Mouse (Mus musculus) liver, embryonic 13.5 days (tissue): Measurements from ENCODE around the gene Celf1. TPM values are rescaled to one million over a fixed set of nuclear protein-coding genes. Genes with fewer than 3 reads are reported as not detected.
"Not testable (repeated sequence)": the region's sequence is repeated elsewhere in the genome, so short reads cannot be mapped to it uniquely, and the experiment has no call there.

Experiments used
- ATAC-seq: fragments of 200-750 bp; cut with Nextera tagmentation; 2 replicates; pipeline ENCODE4 v1.8.0; 2017; ENCODE audit warnings: low read depth, mild to moderate bottlenecking, moderate number of reproducible peaks, moderate library complexity
- DNase-seq: peaks from one replicate; pipeline ENCODE4 v3.0.0; 2022
- H3K27ac ChIP-seq: fragments of 300-500 bp; sonication (generic); 2 replicates; pipeline ENCODE4 v1.5.1; 2015; ENCODE audit warnings: moderate library complexity, mild to moderate bottlenecking, inconsistent platforms
- H3K27me3 ChIP-seq: fragments of 300-500 bp; sonication (generic); 2 replicates; pipeline ENCODE4 v1.6.1; 2015; ENCODE audit warnings: mild to moderate bottlenecking, inconsistent platforms
- H3K36me3 ChIP-seq: fragments of 300-500 bp; sonication (generic); 2 replicates; pipeline ENCODE4 v1.6.1; 2015; ENCODE audit warnings: mild to moderate bottlenecking, inconsistent platforms
- H3K4me1 ChIP-seq: fragments of 300-500 bp; sonication (generic); replicated peaks from 2 replicates; pipeline ENCODE4 v1.6.1; 2015; ENCODE audit warnings: inconsistent platforms
- H3K4me2 ChIP-seq: fragments of 300-500 bp; sonication (generic); 2 replicates; pipeline ENCODE4 v1.6.1; 2015; ENCODE audit warnings: inconsistent platforms, mild to moderate bottlenecking, moderate library complexity
- H3K4me3 ChIP-seq: fragments of 300-500 bp; sonication (generic); replicated peaks from 2 replicates; pipeline ENCODE4 v1.5.1; 2015; ENCODE audit warnings: mild to moderate bottlenecking, inconsistent platforms
- H3K9ac ChIP-seq: fragments of 300-500 bp; sonication (generic); 2 replicates; pipeline ENCODE4 v1.6.1; 2015; ENCODE audit warnings: mild to moderate bottlenecking, inconsistent platforms
- H3K9me3 ChIP-seq: fragments of 300-500 bp; sonication (generic); replicated peaks from 2 replicates; pipeline ENCODE4 v1.6.1; 2016; ENCODE audit warnings: inconsistent platforms
- WGBS: fragments of 180-500 bp; shearing (Covaris S2); methylation state at CpG from one replicate; pipeline ENCODE4 v1.1.7; 2015; ENCODE audit not compliant: insufficient replicate concordance; 5-methylcytosine and 5-hydroxymethylcytosine counted together
- polyA plus RNA-seq: library from polyadenylated mRNA; unstranded; fragments of >200 nt; fragmentation: Nextera tagmentation; extraction: Ambion mirVana; gene quantifications from 2 replicates; pipeline ENCODE4 v1.2.1, GENCODE M21; 2015

Celf1 gene
- polyA plus RNA-seq, 1 experiment from 2014 or later, result 54.9 TPM

DNA sequence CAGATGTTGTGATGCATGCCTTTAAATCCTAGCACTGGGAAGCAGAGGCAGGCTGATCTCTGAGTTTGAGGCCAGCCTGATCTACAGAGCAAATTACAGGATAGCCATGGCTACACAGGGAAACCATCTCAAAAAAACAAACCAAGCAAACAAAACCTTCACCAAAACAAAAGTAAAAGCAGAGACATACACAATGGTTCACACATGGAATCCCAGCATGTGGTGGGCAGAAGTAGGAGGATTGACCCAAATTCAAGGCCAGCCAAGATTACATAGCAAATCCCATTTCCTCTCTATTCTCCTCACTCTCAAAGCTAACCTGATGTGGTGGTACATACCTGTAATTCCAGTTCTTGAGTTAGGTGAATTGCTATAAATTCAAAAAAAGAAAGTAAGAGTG, 33.9 kb downstream of the Celf1 start:
- Histone ChIP-seq H3K27me3 (no peaks in the 10 kb centered on the region), H3K4me2 (no peak overlapping the region), H3K9ac (no peak overlapping the region), H3K4me3 (no peak overlapping the region), H3K36me3 (peaks cover 8% of the 10 kb centered on the region; the same call in 1 of the 2 replicates), H3K9me3 (no peaks in the 10 kb centered on the region), H3K4me1 (peaks cover 9% of the 10 kb centered on the region; the same call in 1 of the 2 replicates), H3K27ac (no peak overlapping the region)
- DNase-seq (no peak), ATAC-seq (no peak)

DNA sequence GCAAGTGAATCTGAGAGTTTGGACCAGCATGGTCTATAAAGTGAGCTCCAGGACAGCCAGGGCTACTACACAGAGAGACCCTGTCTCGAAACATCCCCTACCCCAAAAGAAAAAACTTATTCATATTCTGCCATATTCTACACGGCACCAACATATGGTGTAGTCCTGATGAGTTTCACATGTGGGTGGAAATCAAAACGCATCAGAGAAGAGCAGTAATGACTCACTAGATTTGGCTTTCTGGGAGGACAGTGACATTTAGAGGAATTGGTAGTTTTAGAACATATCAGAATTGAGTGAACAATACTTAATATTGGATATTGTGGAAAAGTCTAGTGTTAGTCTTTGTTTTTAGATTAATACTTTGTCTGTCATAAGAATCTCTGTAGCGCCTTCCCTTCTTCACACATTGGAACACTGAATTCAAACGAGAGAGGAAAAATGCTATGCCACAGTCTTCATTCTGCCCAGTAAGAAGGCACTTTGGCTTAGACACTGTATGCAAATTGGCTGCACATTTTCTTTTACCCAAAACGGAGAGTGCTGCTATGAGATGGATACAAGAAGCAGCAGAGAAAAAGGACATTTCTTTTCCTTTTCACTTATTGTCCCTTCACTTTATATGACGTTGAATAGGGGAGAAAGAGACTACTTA, 35.1 kb downstream of the Celf1 start:
- Histone ChIP-seq H3K9ac (no peak overlapping the region), H3K9me3 (no peaks in the 10 kb centered on the region), H3K4me1 (0 out of 2 replicates have a peak, but pooled peaks cover 3% of the 10 kb centered on the region), H3K36me3 (peaks cover 8% of the 10 kb centered on the region; the same call in 1 of the 2 replicates), H3K4me2 (no peak overlapping the region), H3K27me3 (no peaks in the 10 kb centered on the region), H3K4me3 (no peak overlapping the region), H3K27ac (no peak overlapping the region)
- no peak for DNase-seq
- 75% methylated on average over 7 of the region's 7 CpGs for WGBS
- no peak for ATAC-seq

DNA sequence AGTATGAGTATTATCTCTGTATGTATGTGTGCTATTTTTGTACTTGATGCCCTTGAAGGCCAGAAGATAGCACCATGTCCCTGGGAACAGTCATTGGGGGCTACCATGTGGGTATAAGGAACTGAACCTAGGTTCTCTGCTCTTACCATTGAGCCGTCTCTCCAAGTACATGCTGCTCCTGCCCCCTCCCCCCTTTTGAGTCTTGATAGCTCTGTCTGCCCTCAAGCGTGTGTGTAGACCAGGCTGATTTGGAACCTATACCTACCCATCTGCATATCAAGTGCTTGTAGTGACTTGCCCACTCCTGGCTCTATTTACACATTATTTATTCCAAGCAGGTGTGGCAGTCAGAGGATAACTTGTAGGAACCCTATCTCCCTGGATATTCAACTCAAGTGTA, 36.4 kb downstream of the Celf1 start:
- DNase-seq (no peak), ATAC-seq (no peak)
- no peak overlapping the region for H3K27ac ChIP-seq
- H3K4me3 ChIP-seq, result no peak overlapping the region
- H3K4me2 ChIP-seq, result no peak overlapping the region
- WGBS, result 58% methylated on average over 2 of the region's 2 CpGs
- H3K36me3 ChIP-seq, result peaks cover 8% of the 10 kb centered on the region; the same call in 1 of the 2 replicates
- H3K4me1 ChIP-seq, result no peaks in the 10 kb centered on the region
- no peaks in the 10 kb centered on the region for H3K9me3 ChIP-seq
- H3K27me3 ChIP-seq, result no peaks in the 10 kb centered on the region
- H3K9ac ChIP-seq, result no peak overlapping the region

DNA sequence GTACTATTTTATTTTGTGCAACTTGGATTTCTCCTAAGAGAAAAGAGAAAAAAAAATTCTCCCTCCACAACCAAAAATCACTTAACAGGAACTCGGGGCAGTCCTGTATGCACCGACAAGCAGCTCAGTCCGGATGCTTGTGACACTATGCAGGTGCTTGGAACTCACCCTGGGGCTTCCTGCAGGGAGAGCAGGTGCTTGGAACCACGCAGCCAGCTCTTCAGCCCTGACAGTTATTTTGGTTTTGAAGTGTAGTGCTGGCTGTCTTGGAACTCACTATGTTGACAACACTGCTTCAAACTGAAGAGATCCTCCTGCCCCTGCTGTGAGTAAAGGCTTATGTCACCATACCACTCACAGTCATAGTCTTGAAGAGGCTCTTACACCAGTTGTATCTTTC, 37.1 kb downstream of the Celf1 start:
- Histone ChIP-seq H3K9me3 (no peaks in the 10 kb centered on the region), H3K36me3 (peaks cover 8% of the 10 kb centered on the region; the same call in 1 of the 2 replicates), H3K4me3 (no peak overlapping the region), H3K27me3 (no peaks in the 10 kb centered on the region), H3K9ac (no peak overlapping the region), H3K4me2 (no peak overlapping the region), H3K27ac (no peak overlapping the region), H3K4me1 (0 out of 2 replicates have a peak, but pooled peaks cover 3% of the 10 kb centered on the region)
- 77% methylated on average over 4 of the region's 4 CpGs for WGBS
- no peak for ATAC-seq
- DNase-seq, result no peak

DNA sequence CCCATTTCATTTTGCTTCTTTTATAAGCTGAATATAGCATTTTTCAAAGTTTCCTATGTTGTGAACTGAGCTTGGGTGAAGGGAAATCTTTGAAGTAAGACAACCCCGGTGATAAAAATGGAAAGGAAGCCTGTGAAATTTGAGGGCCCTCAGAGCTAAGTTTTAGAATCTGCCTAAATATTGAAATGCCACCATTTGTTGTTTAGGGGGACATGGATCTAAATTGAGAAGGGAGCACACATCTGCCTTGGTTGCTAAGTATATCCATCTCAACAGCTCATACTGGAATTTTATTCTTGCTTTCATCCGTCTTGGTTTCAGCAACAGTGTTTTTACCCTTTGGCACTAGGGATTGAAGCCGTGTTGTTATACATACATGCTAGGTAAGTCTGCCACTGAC, 45.9 kb downstream of the Celf1 start:
- Histone ChIP-seq H3K4me1 (peaks cover 20% of the 10 kb centered on the region; the same call in 1 of the 2 replicates), H3K9ac (no peak overlapping the region), H3K27ac (no peak overlapping the region), H3K4me2 (no peak overlapping the region), H3K27me3 (no peaks in the 10 kb centered on the region), H3K4me3 (no peak overlapping the region), H3K36me3 (peaks cover 6% of the 10 kb centered on the region; the same call in 1 of the 2 replicates), H3K9me3 (no peaks in the 10 kb centered on the region)
- ATAC-seq (no peak), DNase-seq (no peak)
- 86% methylated on average over 3 of the region's 3 CpGs for WGBS

DNA sequence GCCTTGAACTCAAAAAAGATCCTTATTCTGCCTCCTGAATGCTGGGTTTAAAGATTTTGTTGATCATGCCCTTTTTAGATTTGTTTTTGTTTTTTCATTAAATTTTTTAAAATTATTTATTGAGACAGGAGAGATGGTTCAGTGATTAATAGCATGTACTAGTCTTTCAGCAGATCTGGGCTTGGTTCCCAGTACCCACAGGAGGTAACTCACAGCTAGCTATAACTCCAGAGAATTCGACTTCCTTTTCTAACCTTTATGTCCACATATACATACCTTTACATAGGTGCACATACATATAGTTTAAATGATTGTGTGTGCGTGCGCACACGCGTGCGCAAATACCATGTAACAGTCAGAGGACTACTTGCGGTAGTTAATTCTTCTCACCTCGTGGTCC, 68.4 kb downstream of the Celf1 start:
- no peaks in the 10 kb centered on the region for H3K27me3 ChIP-seq
- WGBS, result 96% methylated on average over 8 of the region's 8 CpGs
- H3K9ac ChIP-seq, result no peak overlapping the region
- DNase-seq (no peak), ATAC-seq (no peak)
- no peak overlapping the region for H3K4me2 ChIP-seq
- no peaks in the 10 kb centered on the region for H3K9me3 ChIP-seq
- no peaks in the 10 kb centered on the region for H3K4me1 ChIP-seq
- peaks cover 89% of the 10 kb centered on the region for H3K36me3 ChIP-seq
- no peak overlapping the region for H3K27ac ChIP-seq
- H3K4me3 ChIP-seq, result no peak overlapping the region

DNA sequence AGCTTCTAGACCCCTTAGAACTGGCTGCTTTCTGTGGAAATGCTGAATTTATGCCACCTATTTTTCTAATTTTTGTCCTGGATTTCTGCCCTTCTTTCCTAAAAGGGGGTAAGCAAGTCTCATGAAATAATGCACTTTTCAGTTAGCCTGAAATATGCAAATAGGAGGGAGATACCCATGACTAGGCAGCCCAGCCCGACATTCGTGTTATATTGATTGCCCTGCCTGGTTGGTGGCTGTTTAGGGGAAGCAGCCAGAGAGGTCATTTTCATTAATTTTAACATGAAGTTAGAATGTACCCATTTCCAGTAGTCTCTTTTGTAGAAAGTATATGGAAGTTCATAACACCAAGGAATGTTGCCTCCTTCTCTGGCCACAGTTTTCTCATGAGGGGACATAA, 73.7 kb downstream of the Celf1 start:
- no peak for DNase-seq
- H3K36me3 ChIP-seq, result peaks cover 91% of the 10 kb centered on the region
- no peak for ATAC-seq

DNA sequence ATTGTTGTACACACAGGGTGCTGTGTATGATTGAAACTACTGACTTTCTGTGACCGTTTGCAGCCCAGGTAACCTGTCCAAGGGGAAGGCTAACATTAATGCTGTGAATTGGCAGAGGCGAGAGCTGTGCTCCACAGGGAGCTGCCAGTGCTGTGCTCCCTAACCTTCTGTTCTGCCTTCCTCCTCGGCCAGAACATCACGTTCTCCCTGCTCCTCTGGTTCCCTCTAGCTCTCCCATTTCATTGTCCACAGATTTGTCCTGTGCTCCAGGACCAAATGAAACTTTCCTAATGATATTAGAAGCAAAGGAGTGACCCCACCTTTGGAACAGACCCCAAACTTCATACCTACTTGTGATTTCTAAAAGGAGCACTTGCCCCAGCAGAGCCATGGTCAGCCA, 75.2 kb downstream of the Celf1 start:
- Histone ChIP-seq H3K9ac (no peak overlapping the region), H3K36me3 (peaks cover 85% of the 10 kb centered on the region), H3K4me1 (peaks cover 11% of the 10 kb centered on the region), H3K4me3 (no peak overlapping the region), H3K27ac (peak overlapping the region; percentile 29; the same call in 1 of the 2 replicates), H3K4me2 (no peak overlapping the region), H3K27me3 (no peaks in the 10 kb centered on the region), H3K9me3 (no peaks in the 10 kb centered on the region)
- DNase-seq (no peak), ATAC-seq (no peak)
- 83% methylated on average over 4 of the region's 4 CpGs for WGBS

More for the DNA sequence above, 73.7 kb downstream of the Celf1 start:
- H3K27ac ChIP-seq, result no peak overlapping the region; the same call in 1 of the 2 replicates
- H3K4me1 ChIP-seq, result peaks cover 11% of the 10 kb centered on the region
- no peak overlapping the region for H3K4me3 ChIP-seq
- no peak overlapping the region for H3K4me2 ChIP-seq
- H3K9me3 ChIP-seq, result no peaks in the 10 kb centered on the region
- H3K27me3 ChIP-seq, result no peaks in the 10 kb centered on the region
- no peak overlapping the region for H3K9ac ChIP-seq
- 84% methylated on average over 2 of the region's 2 CpGs for WGBS

DNA sequence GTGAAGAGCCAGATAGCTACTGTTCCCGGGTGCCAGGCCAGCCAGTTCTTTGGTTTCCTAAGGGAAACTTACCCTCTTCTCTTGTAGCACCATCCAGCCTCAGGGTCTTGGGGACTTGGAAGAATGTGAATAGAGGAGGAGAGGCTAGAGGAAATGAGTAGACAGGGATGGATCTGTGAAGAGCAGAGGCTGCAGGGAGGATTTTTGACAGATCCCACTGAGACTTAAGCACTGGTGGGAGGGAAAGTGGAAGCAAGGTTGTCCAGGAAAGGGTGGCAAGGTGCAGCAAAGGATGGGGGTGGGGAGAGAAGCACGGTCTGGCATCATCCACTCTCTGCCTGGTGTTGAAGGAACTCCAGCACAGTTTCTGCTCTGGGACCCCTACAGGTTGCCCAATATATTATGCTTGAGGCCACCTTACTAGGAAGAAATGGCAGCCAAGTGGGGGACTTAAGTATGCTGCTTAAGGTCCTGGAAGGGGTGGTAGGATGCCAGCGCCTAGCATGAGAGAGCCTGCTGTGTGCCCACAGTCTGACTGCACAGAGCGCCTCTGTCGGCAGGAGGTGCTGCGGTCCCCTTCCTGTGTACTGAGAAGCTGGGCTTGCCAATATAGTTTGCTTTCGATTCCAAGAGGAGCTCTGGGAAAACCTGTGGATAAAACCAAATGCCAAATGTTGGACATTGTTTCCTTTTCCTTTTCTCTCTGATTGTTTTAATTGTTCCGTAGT, 78.0 kb downstream of the Celf1 start:
- 88% methylated on average over 8 of the region's 8 CpGs for WGBS
- ATAC-seq, result no peak
- Histone ChIP-seq H3K36me3 (peaks cover 81% of the 10 kb centered on the region), H3K9me3 (no peaks in the 10 kb centered on the region), H3K27me3 (no peaks in the 10 kb centered on the region), H3K27ac (no peak overlapping the region), H3K4me3 (no peak overlapping the region), H3K4me2 (no peak overlapping the region), H3K9ac (no peak overlapping the region), H3K4me1 (peaks cover 14% of the 10 kb centered on the region)
- DNase-seq, result no peak

DNA sequence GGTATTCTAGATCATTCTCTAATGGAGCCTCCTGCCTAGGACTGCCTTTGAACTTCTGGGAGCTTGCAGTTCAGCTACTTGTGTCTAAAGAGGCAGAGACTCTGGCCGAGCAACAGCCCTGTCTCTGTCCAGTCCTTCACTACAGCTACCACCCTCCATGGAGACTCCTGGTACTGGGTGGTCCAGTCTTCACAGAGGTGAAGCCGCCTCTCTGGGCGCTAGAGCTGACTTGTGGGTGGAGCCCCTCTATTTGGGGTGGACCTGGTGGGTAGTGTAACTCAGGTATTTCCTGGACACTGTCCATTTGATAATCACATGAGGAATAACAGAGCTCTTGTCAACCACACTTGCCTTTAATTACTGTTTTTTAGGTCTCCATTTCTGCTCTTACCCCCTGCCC, 79.7 kb downstream of the Celf1 start:
- Histone ChIP-seq H3K27me3 (no peaks in the 10 kb centered on the region), H3K27ac (peak overlapping the region; percentile 9; the same call in 1 of the 2 replicates), H3K4me2 (no peak overlapping the region), H3K4me3 (no peak overlapping the region), H3K36me3 (peaks cover 73% of the 10 kb centered on the region), H3K4me1 (peaks cover 31% of the 10 kb centered on the region), H3K9me3 (no peaks in the 10 kb centered on the region), H3K9ac (no peak overlapping the region)
- WGBS, result 88% methylated on average over 3 of the region's 3 CpGs
- DNase-seq (no peak), ATAC-seq (no peak)

DNA sequence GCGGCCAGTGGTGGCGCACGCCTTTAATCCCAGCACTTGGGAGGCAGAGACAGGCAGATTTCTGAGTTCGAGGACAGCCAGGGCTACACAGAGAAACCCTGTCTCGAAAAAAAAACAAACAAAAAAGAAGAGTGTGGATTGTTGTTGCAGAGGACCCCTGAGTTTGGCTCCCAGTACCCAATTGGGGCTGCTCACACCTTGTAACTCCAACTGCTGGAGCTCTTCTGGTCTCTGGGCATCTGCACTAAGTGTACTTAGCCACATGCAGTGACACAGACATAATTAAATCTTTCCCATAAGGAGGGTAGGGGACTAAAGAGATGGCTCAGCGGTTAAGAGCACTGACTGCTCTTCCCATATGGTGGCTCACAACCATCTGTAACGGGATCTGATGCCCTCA, 82.1 kb downstream of the Celf1 start:
- H3K4me1 ChIP-seq, result peaks cover 45% of the 10 kb centered on the region
- not testable (repeated sequence) for H3K9ac ChIP-seq, H3K27me3 ChIP-seq, ATAC-seq, H3K9me3 ChIP-seq, H3K27ac ChIP-seq, H3K4me3 ChIP-seq, DNase-seq, H3K4me2 ChIP-seq
- 94% methylated on average over 7 of the region's 7 CpGs for WGBS
- peaks cover 52% of the 10 kb centered on the region for H3K36me3 ChIP-seq
